Mouse (Mus musculus) lung, postnatal 0 days (tissue): ENCODE results near the gene Erbb2.

Experiments
- CTCF ChIP-seq: IDR thresholded peaks from 2 replicates; pipeline ENCODE4 v1.5.1; 2016; ENCODE audit warnings: antibody characterized with exemption, mild to moderate bottlenecking
- EP300 ChIP-seq: IDR thresholded peaks from 2 replicates; pipeline ENCODE4 v1.6.1; 2016; ENCODE audit warnings: antibody characterized with exemption, mild to moderate bottlenecking, control low read depth

DNA sequence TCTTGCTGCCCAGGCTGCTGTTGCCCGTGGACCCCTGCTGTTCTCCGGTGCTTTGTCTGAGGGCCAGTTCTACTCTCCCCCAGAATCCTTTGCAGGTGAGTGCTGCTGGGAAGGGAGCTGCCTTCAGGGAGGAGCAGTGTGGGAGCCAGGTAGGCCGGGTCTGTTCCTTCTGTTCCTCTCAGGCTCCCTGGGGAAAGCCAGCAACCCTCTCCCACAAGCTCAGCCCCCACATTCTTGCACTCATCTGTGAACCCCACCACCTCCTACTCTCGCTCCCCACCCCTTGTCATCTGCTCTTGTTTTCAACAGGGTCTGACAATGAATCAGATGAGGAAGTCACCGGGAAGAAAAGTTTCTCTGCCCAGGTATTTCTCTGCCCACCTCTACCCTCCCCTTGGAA lies 35.5 kb upstream of the Erbb2 start:
- TF ChIP-seq CTCF: no peak
- TF ChIP-seq EP300: no peak
